ENCODE assay signal across 25 mouse cellular contexts in the genomic region with DNA sequence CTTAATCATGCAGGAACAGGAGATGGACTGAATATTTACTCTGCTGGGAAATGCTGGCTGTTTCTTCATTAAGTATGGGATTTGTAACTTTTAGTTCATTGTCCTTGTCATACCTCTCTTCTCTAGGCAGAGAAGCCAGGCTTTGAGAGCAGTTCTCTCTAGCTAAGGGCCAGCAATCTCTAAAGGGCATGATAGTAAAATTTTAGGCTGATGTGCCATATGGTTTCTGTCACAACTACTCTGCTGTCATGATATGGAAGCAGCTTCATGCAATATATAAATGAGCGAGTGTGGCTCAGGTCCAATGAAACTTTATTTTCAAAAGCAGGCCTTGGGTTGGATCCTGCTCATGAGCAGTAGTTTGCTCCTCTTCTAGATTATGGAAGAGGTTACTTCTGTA.
DNase-seq lines count a peak whose midpoint lies in the region; ATAC-seq and TF ChIP-seq lines count a peak whose summit lies in the region.
"Had no signal": no experiment of that assay in that cellular context is flagged by ENCODE, and none has a peak within 500 bp of the region (broad histone marks: within the 10 kb centered on the region; RNA-seq: fewer than 3 reads in every experiment).

No protein-coding gene starts in this region.

- no peak overlapping the region for H3K4me3 ChIP-seq in heart, embryonic 10.5 days
- no peak overlapping the region for H3K4me3 ChIP-seq in kidney, embryonic 15.5 days (replicated peaks)
- H3K4me3 ChIP-seq in lung, embryonic 14.5 days (ENCODE audit: low read depth, low read length), result no peak overlapping the region
- no peak overlapping the region for H3K4me3 ChIP-seq in lung, embryonic 16.5 days (ENCODE audit: low read length)
- H3K4me3 ChIP-seq: embryonic facial prominence, embryonic 10.5 days; embryonic facial prominence, embryonic 12.5 days; forebrain, embryonic 13.5 days had no signal

- 87% methylated on average over 1 of the region's 1 CpGs for WGBS in heart, embryonic 10.5 days
- WGBS in kidney, embryonic 15.5 days, result 81% methylated on average over 1 of the region's 1 CpGs
- 46% methylated on average over 1 of the region's 1 CpGs for WGBS in lung, embryonic 14.5 days
- WGBS in lung, embryonic 16.5 days, result 51% methylated on average over 1 of the region's 1 CpGs

- ATAC-seq in kidney, embryonic 15.5 days (replicated peaks; ENCODE audit: low FRiP score), result no peak
- ATAC-seq in lung, embryonic 14.5 days (ENCODE audit: insufficient read depth), result peak; percentile 87
- ATAC-seq in lung, embryonic 16.5 days (ENCODE audit: low read depth), result peak; percentile 91
- ATAC-seq: activated CD4-positive, CD25-positive, alpha-beta regulatory T cell, adult 4 months; CD4-positive, CD25-positive, alpha-beta regulatory T cell, adult 4 months; forebrain, embryonic 13.5 days; Patski had no signal

- no peaks in the 10 kb centered on the region for H3K4me1 ChIP-seq in heart, embryonic 10.5 days
- H3K4me1 ChIP-seq in kidney, embryonic 15.5 days, result peaks cover 2% of the 10 kb centered on the region; the same call in 1 of the 2 replicates
- H3K4me1 ChIP-seq in lung, embryonic 14.5 days (ENCODE audit: insufficient read depth), result no peaks in the 10 kb centered on the region
- no peaks in the 10 kb centered on the region for H3K4me1 ChIP-seq in lung, embryonic 16.5 days (replicated peaks; ENCODE audit: control insufficient read depth, insufficient read depth, low read length)
- H3K4me1 ChIP-seq: embryonic facial prominence, embryonic 10.5 days; embryonic facial prominence, embryonic 12.5 days; forebrain, embryonic 13.5 days had no signal

- no peak overlapping the region for H3K4me2 ChIP-seq in kidney, embryonic 15.5 days
- no peak overlapping the region for H3K4me2 ChIP-seq in lung, embryonic 14.5 days
- H3K4me2 ChIP-seq in lung, embryonic 16.5 days (ENCODE audit: low read depth, low read length), result no peak overlapping the region
- H3K4me2 ChIP-seq: embryonic facial prominence, embryonic 12.5 days; forebrain, embryonic 13.5 days had no signal

- H3K27ac ChIP-seq in heart, embryonic 10.5 days, result no peak overlapping the region
- H3K27ac ChIP-seq in kidney, embryonic 15.5 days, result peak overlapping the region; percentile 45; the same call in 1 of the 2 replicates
- peak overlapping the region; percentile 58 for H3K27ac ChIP-seq in lung, embryonic 14.5 days (ENCODE audit: low read depth)
- H3K27ac ChIP-seq in lung, embryonic 16.5 days (ENCODE audit: low read length), result peak overlapping the region; percentile 53; the same call in 1 of the 2 replicates
- H3K27ac ChIP-seq: embryonic facial prominence, embryonic 10.5 days; embryonic facial prominence, embryonic 12.5 days; forebrain, embryonic 13.5 days had no signal

- H3K27me3 ChIP-seq in heart, embryonic 10.5 days (ENCODE audit: insufficient read depth, poor library complexity, severe bottlenecking), result no peaks in the 10 kb centered on the region
- no peaks in the 10 kb centered on the region for H3K27me3 ChIP-seq in kidney, embryonic 15.5 days
- no peaks in the 10 kb centered on the region for H3K27me3 ChIP-seq in lung, embryonic 14.5 days (ENCODE audit: insufficient read depth, low read length)
- H3K27me3 ChIP-seq in lung, embryonic 16.5 days (ENCODE audit: control insufficient read depth, insufficient read depth, low read depth, low read length), result no peaks in the 10 kb centered on the region
- H3K27me3 ChIP-seq: CH12.LX; embryonic facial prominence, embryonic 12.5 days; forebrain, embryonic 13.5 days; Patski had no signal

- no peaks in the 10 kb centered on the region for H3K36me3 ChIP-seq in heart, embryonic 10.5 days
- H3K36me3 ChIP-seq in kidney, embryonic 15.5 days, result no peaks in the 10 kb centered on the region
- no peaks in the 10 kb centered on the region for H3K36me3 ChIP-seq in lung, embryonic 14.5 days (ENCODE audit: insufficient read depth)
- H3K36me3 ChIP-seq in lung, embryonic 16.5 days (ENCODE audit: control insufficient read depth, insufficient read depth, low read length), result no peaks in the 10 kb centered on the region
- H3K36me3 ChIP-seq: embryonic facial prominence, embryonic 10.5 days; embryonic facial prominence, embryonic 12.5 days had no signal

- DNase-seq in heart, adult 11 months, result peak; percentile 44
- DNase-seq in heart, embryonic 10.5 days (ENCODE audit: low spot score), result no peak
- no peak for DNase-seq in kidney, postnatal 14 days
- DNase-seq in lung, embryonic 14.5 days, result peak; percentile 91
- no peak for DNase-seq in lung, postnatal 36 days
- no peak for DNase-seq in lung, postnatal 25 days (ENCODE audit: low spot score)
- DNase-seq: adrenal gland, adult 8-10 months; adrenal gland, postnatal 14 days; adrenal gland, postnatal 36 days; B cell, adult 2 months; cerebellum, adult 11-12 months; cerebellum, adult 2 months; cerebellum, adult 9-10 months; cerebellum, postnatal 10 days; cerebellum, postnatal 25 days had no signal

- no peaks in the 10 kb centered on the region for H3K9me3 ChIP-seq in heart, embryonic 10.5 days
- no peaks in the 10 kb centered on the region for H3K9me3 ChIP-seq in kidney, embryonic 15.5 days (replicated peaks)
- 0 out of 2 replicates have a peak, but pooled peaks cover under 1% of the 10 kb centered on the region for H3K9me3 ChIP-seq in lung, embryonic 14.5 days (ENCODE audit: low read depth, low read length)
- no peaks in the 10 kb centered on the region for H3K9me3 ChIP-seq in lung, embryonic 16.5 days (ENCODE audit: control insufficient read depth, low read length)
- H3K9me3 ChIP-seq: embryonic facial prominence, embryonic 12.5 days; G1E had no signal

- H3K9ac ChIP-seq in kidney, embryonic 15.5 days, result no peak overlapping the region
- H3K9ac ChIP-seq in lung, embryonic 14.5 days, result no peak overlapping the region
- H3K9ac ChIP-seq in lung, embryonic 16.5 days (ENCODE audit: low read length), result no peak overlapping the region
- H3K9ac ChIP-seq: embryonic facial prominence, embryonic 12.5 days; forebrain, embryonic 13.5 days had no signal

- TF ChIP-seq CTCF in lung, embryonic 14.5 days (IDR thresholded peaks at IDR 0.05; ENCODE audit: low read depth), result no peak

Comparison
In these comparisons a context has a peak if more than half of its experiments do, and no peak if none do; other contexts are left out.
1. DNase-seq: peak in heart, adult 11 months (single experiment) and lung, embryonic 14.5 days (single experiment); none in heart, embryonic 10.5 days (single experiment), kidney, postnatal 14 days (single experiment), lung, postnatal 36 days (single experiment) and lung, postnatal 25 days (single experiment).